Mouse (Mus musculus): ENCODE data around the gene Mark4. TPM values are rescaled to one million over a fixed set of nuclear protein-coding genes. Genes with fewer than 3 reads are reported as not detected.

The Mark4 gene
- polyA plus RNA-seq, 1 experiment = 9.8 TPM

DNA sequence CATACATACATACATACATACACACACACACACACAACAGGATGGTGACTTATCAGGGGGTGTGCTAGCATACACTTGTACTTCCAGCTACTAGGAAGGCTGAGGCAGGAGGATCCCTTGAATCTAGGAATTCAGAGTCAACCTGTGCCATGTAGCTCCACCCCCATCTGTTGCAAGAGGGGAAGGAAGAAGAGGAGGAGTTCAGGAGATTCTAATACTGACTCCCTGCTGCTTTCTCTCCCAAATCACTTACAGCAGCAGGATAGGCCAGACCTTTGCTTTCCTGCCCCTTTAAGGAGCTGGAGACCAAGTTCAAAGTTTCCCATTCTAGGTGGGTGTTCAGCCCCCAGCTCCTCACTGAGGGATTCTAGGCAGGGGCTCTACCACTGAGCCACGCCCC, 26.9 kb upstream of the Mark4 start:
- Histone ChIP-seq H3K27ac (replicated peaks; ENCODE audit: low read depth, low read length) (no peak overlapping the region), H3K4me3 (ENCODE audit: insufficient read depth, low read depth, low read length) (no peak overlapping the region), H3K4me1 (ENCODE audit: control insufficient read depth, insufficient read depth, insufficient read length, low read length) (no peaks in the 10 kb centered on the region)

DNA sequence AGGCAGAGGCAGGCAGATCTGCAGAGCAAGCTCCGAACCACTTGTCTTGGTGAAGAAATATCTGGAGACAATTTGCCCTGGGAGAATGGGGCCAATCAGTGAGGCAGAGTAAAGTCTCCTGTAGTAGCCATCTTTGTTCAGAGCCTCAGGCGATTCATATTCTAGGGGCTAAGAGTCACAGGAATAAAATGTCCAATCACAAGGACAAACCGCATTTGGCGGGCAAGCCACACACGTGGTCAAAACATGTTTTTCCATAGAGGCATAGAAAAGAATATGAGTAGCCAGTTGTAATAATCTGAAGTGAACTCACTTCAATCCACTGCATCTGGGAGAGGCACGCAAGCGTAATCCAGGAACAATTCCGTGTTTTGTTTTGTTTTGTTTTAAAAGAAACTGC, 24.7 kb upstream of the Mark4 start:
- Histone ChIP-seq H3K27ac (replicated peaks; ENCODE audit: low read depth, low read length) (no peak overlapping the region), H3K4me3 (ENCODE audit: insufficient read depth, low read depth, low read length) (no peak overlapping the region), H3K4me1 (ENCODE audit: control insufficient read depth, insufficient read depth, insufficient read length, low read length) (peaks cover under 1% of the 10 kb centered on the region; the same call in 1 of the 2 replicates)

DNA sequence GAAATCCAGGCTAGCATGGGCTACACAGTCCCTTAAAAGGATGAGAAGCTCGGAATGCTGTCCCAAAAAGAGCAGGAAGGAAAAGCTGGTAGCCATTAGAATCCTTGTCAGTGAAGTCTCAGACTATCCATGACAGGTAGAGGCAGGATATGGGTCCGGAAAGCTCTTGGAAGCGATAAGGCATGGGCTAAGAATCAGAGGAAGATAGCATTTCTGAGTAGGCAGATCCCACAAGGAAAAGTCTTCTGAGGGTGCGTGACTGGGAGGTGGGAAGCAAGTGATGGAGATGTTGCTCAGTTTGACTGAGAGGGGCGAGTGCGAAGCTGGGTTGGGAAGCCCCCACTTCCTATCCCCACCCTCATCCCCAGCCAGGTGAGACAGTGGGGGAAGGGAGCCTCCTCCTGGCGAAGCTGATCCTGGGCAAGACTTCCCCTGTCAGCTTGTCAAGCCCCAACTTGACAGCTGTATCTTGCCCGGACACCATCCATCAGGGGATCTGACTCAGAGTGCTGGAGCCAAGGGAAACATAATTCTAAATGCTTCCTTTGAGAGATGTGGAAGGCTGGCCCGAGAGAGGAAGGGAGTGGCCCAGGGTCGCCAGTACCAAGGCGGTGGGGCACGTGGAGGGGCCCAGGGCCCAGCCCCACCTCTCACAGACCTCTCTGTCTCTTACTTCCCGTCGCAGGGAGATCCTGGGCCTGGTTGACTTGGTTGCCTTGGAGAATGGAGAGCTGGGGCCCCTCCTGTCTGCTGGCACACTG, 19.2 kb upstream of the Mark4 start:
- Histone ChIP-seq H3K4me3 (ENCODE audit: insufficient read depth, low read depth, low read length) (no peak overlapping the region), H3K27ac (replicated peaks; ENCODE audit: low read depth, low read length) (0 out of 2 replicates have a peak overlapping the region, but pooled peaks have one; percentile 24), H3K4me1 (ENCODE audit: control insufficient read depth, insufficient read depth, insufficient read length, low read length) (peaks cover 13% of the 10 kb centered on the region)

DNA sequence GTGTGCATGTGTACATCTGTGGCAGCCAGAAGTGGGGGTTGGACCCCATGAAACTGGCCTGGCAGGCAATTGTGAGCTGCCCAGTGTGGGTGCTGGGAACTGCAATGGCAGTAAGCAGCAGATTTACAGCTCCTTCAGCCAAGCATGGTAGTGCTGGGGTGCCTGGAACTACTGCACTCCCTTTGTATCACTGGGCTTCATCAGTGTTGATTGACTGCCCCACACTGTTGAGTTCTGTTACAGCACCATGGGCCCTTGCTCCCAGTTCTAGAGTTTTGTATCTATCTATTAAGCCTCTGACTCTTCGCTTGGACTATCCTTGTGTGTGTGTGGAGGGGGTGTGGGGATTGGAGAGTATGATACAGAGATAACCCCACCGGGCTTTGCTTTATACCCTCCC, 18.5 kb upstream of the Mark4 start:
- H3K4me3 ChIP-seq (ENCODE audit: insufficient read depth, low read depth, low read length) = no peak overlapping the region
- peaks cover 15% of the 10 kb centered on the region for H3K4me1 ChIP-seq (ENCODE audit: control insufficient read depth, insufficient read depth, insufficient read length, low read length)
- no peak overlapping the region for H3K27ac ChIP-seq (replicated peaks; ENCODE audit: low read depth, low read length)

DNA sequence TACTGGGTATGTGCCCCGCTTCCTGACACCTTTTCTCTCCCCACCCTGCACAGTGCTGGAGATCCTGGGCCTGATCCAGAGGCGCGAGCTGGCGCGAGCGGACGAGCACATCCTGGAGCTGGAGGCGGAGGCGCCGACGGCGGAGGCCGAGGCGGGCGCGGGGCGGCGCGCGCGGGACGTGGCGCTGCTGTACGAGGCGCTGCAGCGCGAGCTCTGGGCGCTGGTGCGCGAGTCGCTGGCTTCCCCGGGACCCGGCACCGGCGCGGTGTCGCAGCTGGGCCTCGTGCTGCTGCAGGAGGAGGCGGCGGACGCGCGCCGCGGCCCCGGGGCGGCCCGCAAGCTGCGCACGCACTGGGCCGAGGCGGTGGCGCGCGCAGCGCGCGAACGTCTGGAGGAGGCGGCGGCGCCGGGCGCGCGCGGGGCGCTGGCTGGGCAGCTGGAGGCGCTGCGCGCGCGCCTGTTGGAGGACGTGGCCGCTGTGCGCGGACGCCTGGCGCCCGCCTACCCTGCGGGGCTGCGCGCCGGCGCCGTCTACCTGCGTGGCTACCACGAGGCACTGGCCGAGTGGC, 15.3 kb upstream of the Mark4 start:
- H3K4me3 ChIP-seq (ENCODE audit: insufficient read depth, low read depth, low read length) = peak overlapping the region; percentile 73
- H3K4me1 ChIP-seq (ENCODE audit: control insufficient read depth, insufficient read depth, insufficient read length, low read length) = peaks cover 15% of the 10 kb centered on the region
- H3K27ac ChIP-seq (replicated peaks; ENCODE audit: low read depth, low read length) = peak overlapping the region; percentile 71

DNA sequence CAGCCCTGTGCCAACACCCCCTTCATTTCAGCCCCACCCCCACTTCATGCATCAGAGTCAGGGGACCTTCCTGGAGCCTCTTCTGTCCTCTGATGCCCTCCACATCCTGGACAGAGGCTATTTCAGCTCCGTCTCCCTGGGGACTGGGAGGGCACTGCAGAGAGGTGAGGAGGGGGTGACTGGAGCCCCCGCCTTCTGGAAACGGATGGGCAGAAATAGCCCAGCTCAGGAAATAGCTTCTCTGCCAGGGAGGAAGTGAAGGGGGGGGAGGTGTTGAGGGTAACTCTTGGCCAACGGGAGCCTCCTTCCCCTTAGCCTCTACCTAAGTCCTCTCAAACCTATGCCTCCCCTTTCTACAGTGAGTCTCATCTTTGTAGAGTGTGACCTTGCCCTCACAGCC, 13.8 kb upstream of the Mark4 start:
- Histone ChIP-seq H3K4me3 (ENCODE audit: insufficient read depth, low read depth, low read length) (no peak overlapping the region), H3K4me1 (ENCODE audit: control insufficient read depth, insufficient read depth, insufficient read length, low read length) (peaks cover 8% of the 10 kb centered on the region), H3K27ac (replicated peaks; ENCODE audit: low read depth, low read length) (peak overlapping the region; percentile 71)

DNA sequence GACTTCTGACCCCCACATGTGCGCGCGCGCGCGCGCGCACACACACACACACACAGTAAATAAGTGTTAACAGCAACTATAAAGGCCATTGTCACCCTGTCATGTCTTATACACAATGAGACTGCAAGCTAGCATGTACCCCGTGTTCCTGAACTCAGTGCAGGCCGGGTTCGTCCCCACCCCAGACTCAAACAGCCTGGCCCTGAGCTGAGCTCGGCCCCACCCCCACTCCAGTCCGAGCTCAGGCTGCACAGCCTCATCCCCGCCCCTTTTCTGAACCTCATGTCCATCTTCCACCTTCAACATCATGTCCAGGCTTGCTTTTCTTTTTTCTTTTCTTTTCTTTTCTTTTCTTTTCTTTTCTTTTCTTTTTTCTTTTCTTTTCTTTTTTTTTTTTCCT, 11.7 kb upstream of the Mark4 start:
- peaks cover 15% of the 10 kb centered on the region for H3K4me1 ChIP-seq (ENCODE audit: control insufficient read depth, insufficient read depth, insufficient read length, low read length)
- no peak overlapping the region for H3K4me3 ChIP-seq (ENCODE audit: insufficient read depth, low read depth, low read length)
- no peak overlapping the region for H3K27ac ChIP-seq (replicated peaks; ENCODE audit: low read depth, low read length)

DNA sequence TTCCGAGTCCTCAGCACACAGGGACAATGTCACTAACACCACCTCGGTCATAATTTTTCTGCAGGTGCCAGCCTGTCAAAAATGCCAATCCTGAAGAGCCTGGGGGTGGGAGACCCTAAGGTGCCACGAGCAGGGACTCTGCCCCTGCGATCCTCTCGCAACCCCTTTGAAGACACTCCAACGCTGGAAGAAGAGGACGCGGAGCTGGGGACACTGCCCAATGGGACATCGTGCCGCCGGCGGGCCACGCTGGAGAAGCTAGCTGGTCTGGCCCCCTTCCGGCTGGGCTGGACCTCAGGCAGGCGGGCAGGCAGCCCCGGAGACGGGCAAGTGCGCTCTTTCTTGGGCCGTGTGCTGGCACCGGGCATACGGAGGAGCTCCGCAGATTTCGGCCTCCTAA, 10.8 kb upstream of the Mark4 start:
- Histone ChIP-seq H3K27ac (replicated peaks; ENCODE audit: low read depth, low read length) (no peak overlapping the region), H3K4me3 (ENCODE audit: insufficient read depth, low read depth, low read length) (no peak overlapping the region), H3K4me1 (ENCODE audit: control insufficient read depth, insufficient read depth, insufficient read length, low read length) (peaks cover 15% of the 10 kb centered on the region)

DNA sequence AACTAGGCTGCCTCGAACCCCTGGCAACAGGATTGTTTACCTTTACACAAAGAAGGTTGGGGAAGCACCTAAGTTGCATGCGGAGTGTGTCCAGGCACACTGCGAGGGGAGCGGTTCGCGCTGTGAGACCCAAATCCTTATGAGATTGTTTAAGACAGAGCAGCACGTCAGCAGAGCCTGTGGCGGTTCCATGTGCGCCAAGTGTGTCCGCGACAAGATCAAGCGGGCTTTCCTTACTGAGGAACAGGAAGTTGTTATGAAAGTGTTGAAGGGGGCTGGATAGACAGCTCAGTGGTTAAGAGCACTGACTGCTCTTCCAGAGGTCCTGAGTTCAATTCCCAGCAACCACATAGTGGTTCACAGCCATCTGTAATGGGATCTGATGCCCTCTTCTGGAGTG, 9.7 kb upstream of the Mark4 start:
- H3K4me1 ChIP-seq (ENCODE audit: control insufficient read depth, insufficient read depth, insufficient read length, low read length) = peaks cover 12% of the 10 kb centered on the region
- no peak overlapping the region for H3K4me3 ChIP-seq (ENCODE audit: insufficient read depth, low read depth, low read length)
- no peak overlapping the region for H3K27ac ChIP-seq (replicated peaks; ENCODE audit: low read depth, low read length)

DNA sequence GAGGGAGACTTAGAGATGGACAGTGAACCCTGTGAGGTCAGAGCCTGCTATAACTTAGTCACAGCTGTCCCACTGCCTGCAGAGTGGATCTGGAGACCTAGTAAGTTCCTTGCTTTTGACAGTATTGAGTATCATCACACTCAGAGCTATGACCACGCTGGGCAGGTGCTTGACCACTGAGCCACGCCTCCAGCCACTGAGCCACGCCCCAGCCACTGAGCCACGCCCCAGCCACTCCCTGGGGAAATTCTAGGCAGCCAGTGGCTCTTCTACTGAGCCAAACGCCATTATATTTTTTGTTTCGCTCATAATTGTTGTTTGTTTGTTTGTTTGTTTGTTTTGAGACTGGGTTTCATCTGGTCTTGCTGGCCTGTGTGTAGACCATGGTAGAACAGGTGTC, 9.0 kb upstream of the Mark4 start:
- no peak overlapping the region for H3K27ac ChIP-seq (replicated peaks; ENCODE audit: low read depth, low read length)

DNA sequence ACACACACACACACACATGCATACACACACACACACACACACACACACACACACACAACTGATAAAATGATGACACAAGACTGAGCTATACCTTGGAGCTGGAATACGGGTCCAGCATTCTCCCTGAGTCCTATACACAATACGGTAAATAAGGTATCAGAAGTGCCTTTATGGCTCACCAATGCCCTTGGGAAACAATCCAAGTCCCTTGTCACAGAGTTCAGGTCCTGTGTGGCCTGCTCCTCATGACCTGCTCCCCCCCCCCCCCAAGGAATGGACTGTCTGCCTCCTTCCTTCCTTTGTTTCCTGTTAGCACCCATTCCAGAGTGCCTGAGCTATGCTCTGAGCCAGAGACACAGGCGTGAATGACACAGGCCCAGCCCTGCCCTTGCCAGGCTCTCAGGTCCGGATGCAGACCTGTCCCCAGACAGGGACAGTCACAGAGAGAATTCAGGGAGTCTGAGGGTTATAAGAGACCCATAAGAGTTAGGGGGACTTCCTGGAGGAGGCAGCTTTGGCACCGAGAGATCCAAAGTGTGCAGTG, 8.1 kb upstream of the Mark4 start:
- H3K4me3 ChIP-seq (ENCODE audit: insufficient read depth, low read depth, low read length) = no peak overlapping the region
- peaks cover 6% of the 10 kb centered on the region for H3K4me1 ChIP-seq (ENCODE audit: control insufficient read depth, insufficient read depth, insufficient read length, low read length)
- peak overlapping the region; percentile 20 for H3K27ac ChIP-seq (replicated peaks; ENCODE audit: low read depth, low read length)

More for the DNA sequence above, 9.0 kb upstream of the Mark4 start:
- Histone ChIP-seq H3K4me3 (ENCODE audit: insufficient read depth, low read depth, low read length) (no peak overlapping the region), H3K4me1 (ENCODE audit: control insufficient read depth, insufficient read depth, insufficient read length, low read length) (peaks cover 7% of the 10 kb centered on the region)

DNA sequence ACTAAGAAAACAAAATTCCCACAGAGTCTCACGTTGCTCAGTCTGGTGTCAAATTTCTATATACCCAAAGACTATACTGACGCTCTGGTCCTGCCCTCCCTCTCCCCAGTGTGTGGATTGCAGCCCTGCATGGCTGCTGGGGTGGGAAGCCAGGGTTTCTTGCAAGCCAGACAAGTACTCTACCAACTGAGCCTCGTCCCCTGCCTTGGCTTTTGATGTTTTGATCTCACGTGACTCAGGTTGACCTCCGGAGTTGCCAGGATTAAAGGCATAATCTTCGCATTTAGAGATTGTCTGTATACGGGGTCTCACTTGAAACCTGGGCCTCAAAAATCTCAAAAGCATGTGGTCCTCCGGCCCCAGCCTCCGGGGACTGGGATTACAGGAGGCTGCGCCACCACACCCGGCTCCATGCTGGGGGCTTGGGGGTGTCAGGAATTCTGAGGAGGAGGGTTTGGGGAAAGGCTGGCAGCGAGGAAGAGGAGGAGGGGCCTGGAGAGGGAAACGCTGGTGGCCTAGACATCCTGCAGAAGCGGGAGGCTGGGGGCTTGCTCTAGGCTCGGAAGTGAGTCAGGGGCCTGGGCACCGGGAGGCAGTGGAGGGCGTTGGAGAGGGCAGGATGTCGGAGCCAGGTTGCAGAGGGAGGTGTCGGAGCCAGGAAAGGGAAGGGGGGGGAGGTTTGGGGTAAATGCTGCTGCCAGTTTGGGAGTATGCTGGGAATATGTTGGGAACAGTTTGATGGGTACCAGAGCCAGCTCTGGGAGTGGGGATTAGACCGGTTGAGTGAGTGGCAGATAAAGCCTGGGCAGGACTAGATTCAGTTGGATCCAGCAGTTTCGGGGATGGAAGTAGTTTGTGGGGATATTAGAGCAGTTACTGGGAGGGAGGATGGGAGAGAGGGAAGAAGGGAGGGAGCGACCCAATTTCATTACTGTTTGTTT, 6.0 kb upstream of the Mark4 start:
- H3K4me1 ChIP-seq (ENCODE audit: control insufficient read depth, insufficient read depth, insufficient read length, low read length) = peaks cover 6% of the 10 kb centered on the region
- no peak overlapping the region for H3K4me3 ChIP-seq (ENCODE audit: insufficient read depth, low read depth, low read length)
- H3K27ac ChIP-seq (replicated peaks; ENCODE audit: low read depth, low read length) = no peak overlapping the region

DNA sequence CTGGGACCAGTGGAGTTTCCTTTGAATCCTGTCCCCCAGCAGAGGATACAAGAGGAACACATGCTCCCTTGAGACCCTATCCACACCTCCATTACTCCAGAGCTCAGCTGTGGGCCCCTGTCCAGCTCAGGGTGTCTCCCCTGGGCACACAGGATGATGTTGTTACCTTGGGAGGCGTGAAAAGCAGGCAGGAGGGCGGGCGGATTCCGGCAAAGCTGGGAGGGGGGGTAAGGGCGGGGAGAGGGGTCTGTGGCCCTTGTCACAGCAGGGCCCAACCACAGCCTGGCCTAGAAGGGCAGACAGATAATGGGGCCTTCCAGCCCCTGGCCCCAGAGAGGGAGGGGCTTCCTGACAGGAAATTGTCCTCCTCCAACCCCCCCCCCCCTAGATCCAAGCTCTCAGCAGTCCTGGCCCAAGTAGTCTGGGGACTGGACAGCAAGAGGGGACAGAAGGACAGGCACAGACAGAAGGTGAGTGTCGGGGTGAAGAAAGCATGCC, 4.3 kb upstream of the Mark4 start, which contains the start of gene Exoc3l2:
Gene Exoc3l2 (plus strand): TSS at position 448 of the 498 bp plus-strand sequence.
- Histone ChIP-seq H3K27ac (replicated peaks; ENCODE audit: low read depth, low read length) (peak within 1 kb of the TSS; percentile 5; the same call in 1 of the 2 replicates), H3K4me3 (ENCODE audit: insufficient read depth, low read depth, low read length) (peak within 1 kb of the TSS; percentile 31), H3K4me1 (ENCODE audit: control insufficient read depth, insufficient read depth, insufficient read length, low read length) (peaks cover 6% of the 10 kb centered on the region)

DNA sequence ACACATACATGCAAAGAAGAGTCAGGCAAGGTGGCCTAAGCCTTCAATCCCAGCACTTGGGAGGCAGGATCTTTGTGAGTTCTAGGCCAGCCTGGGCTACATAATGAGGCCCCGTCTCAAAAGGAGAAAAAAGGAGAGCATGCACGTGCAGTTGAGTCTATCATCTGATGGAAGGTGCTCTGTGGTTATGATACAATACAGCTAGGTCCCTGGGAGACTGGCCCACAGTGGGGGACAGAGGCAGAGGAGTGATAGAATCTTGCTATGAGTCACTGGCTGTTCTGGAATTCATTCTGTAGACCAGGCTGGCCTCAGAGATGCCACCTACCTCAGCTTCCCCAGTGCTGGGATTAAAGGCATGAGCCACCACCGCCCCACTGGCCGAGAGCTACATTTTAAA, 3.8 kb upstream of the Mark4 start:
- Histone ChIP-seq H3K27ac (replicated peaks; ENCODE audit: low read depth, low read length) (peak overlapping the region; percentile 5; the same call in 1 of the 2 replicates), H3K4me3 (ENCODE audit: insufficient read depth, low read depth, low read length) (no peak overlapping the region), H3K4me1 (ENCODE audit: control insufficient read depth, insufficient read depth, insufficient read length, low read length) (peaks cover 7% of the 10 kb centered on the region)

DNA sequence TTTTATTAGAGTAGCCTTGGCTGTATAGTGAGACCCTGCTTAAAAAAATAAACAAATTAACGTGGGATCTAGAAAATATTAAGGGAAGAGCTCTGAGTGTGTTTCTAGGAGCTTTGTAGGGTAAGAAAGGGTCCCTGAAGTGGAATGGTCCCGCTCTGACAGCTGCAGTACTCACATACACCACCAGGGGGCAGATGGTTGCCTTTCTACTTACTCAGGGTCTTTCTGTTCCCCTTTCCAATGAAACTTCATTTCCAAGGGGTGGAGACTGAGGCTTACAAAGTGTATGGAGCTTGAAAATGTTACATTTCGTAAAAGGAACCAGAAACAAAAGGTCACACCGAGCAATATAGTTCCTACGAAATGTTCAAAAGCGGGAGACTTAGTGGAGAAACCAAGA, 2.9 kb upstream of the Mark4 start:
- peaks cover 12% of the 10 kb centered on the region; the same call in 1 of the 2 replicates for H3K4me1 ChIP-seq (ENCODE audit: control insufficient read depth, insufficient read depth, insufficient read length, low read length)
- H3K27ac ChIP-seq (replicated peaks; ENCODE audit: low read depth, low read length) = no peak overlapping the region
- H3K4me3 ChIP-seq (ENCODE audit: insufficient read depth, low read depth, low read length) = no peak overlapping the region

Measured in brown adipose tissue, adult 24 weeks (tissue).